ENCODE assay signal across 9 mouse cellular contexts in the genomic region with DNA sequence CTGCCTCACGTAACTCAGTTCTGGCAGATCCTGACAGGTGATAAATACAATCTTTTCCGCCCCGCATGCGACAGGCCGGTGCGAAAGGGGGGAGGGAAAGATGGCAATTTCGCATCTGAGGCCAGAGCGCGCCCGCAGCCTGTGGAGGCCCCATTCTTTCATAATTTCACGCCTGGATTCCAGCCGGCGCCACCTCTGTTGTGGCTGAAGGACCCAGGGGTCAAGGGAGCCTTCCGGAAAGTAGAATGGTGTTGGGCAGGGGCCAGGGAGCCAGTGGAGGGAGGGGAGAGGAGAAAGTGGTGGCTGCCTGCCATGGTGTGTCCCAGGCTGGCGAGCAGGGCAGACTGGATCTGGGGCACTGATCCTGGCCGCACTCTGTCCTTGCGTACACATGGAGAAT.
DNase-seq lines count a peak whose midpoint lies in the region; ATAC-seq lines count a peak whose summit lies in the region.
"Had no signal": no experiment of that assay in that cellular context is flagged by ENCODE, and none has a peak within 500 bp of the region (broad histone marks: within the 10 kb centered on the region; RNA-seq: fewer than 3 reads in every experiment).

No protein-coding gene starts in this region.

- no peaks in the 10 kb centered on the region for H3K36me3 ChIP-seq in embryonic facial prominence, embryonic 13.5 days
- H3K36me3 ChIP-seq: G1E had no signal

- ATAC-seq in embryonic facial prominence, embryonic 13.5 days (ENCODE audit: insufficient number of reproducible peaks, insufficient read depth, low FRiP score, low TSS enrichment, low read depth) = no peak

- H3K9ac ChIP-seq in embryonic facial prominence, embryonic 13.5 days = no peak overlapping the region

- no peak overlapping the region for H3K27ac ChIP-seq in embryonic facial prominence, embryonic 13.5 days

- H3K4me3 ChIP-seq in embryonic facial prominence, embryonic 13.5 days = 0 out of 2 replicates have a peak overlapping the region, but pooled peaks have one; percentile 8

- peak; percentile 85 for DNase-seq in left cerebral cortex, postnatal 4 days
- DNase-seq in left cerebral cortex, postnatal 25 days (ENCODE audit: low spot score in 2 of 2) = no peak
- DNase-seq in kidney, adult 11 months = peak; percentile 62
- peak; percentile 7 for DNase-seq in lung, postnatal 36 days
- DNase-seq in right cerebral cortex, postnatal 4 days = peak; percentile 66
- DNase-seq in liver = no peak
- DNase-seq in left cerebral cortex, adult 11 months (ENCODE audit: low spot score) = no peak

- H3K9me3 ChIP-seq in embryonic facial prominence, embryonic 13.5 days = no peaks in the 10 kb centered on the region

- 25% methylated on average over 17 of the region's 17 CpGs for WGBS in embryonic facial prominence, embryonic 13.5 days

- intact Hi-C loops in left cerebral cortex, postnatal 4 days (cut with DNase I) = no loop called here
- intact Hi-C loops in left cerebral cortex, postnatal 25 days (cut with DNase I) = no loop called here

- H3K4me2 ChIP-seq in embryonic facial prominence, embryonic 13.5 days = peak overlapping the region; percentile 47

- H3K27me3 ChIP-seq in embryonic facial prominence, embryonic 13.5 days = peaks cover 18% of the 10 kb centered on the region

- peaks cover 16% of the 10 kb centered on the region for H3K4me1 ChIP-seq in embryonic facial prominence, embryonic 13.5 days

Comparison
In these comparisons a context has a peak if more than half of its experiments do, and no peak if none do; other contexts are left out.
1. DNase-seq: peak in left cerebral cortex, postnatal 4 days (single experiment), kidney, adult 11 months (single experiment), lung, postnatal 36 days (single experiment) and right cerebral cortex, postnatal 4 days (single experiment); none in left cerebral cortex, postnatal 25 days (0 of 2), liver (single experiment) and left cerebral cortex, adult 11 months (single experiment).